Mouse (Mus musculus): Measurements from ENCODE around the gene Il17f.

GRCm38 (mm10) chr1:20788419-20788818 is 2.0 kb downstream of the Il17f start:
- no peak for TF ChIP-seq POLR2A (IDR thresholded peaks at IDR 0.05; ENCODE audit: insufficient read length, low read depth)
- no peak for TF ChIP-seq USF1 (IDR thresholded peaks at IDR 0.05; ENCODE audit: low read depth)
- no peak for TF ChIP-seq E2F4 (IDR thresholded peaks at IDR 0.05; ENCODE audit: insufficient read depth)
- TF ChIP-seq MAX (IDR thresholded peaks at IDR 0.05; ENCODE audit: low read depth), result no peak
- no peak for TF ChIP-seq POLR2AphosphoS2 (IDR thresholded peaks at IDR 0.05; ENCODE audit: insufficient read length, low read depth)
- no peak for TF ChIP-seq TCF3 (IDR thresholded peaks at IDR 0.05; ENCODE audit: insufficient read length, low read depth)
- TF ChIP-seq MYOG (IDR thresholded peaks at IDR 0.05; ENCODE audit: control insufficient read depth in 1 of 3, insufficient read depth in 1 of 3, insufficient read length in 2 of 3, low read depth in 2 of 3), result no peak
- no peak for TF ChIP-seq CEBPB (IDR thresholded peaks at IDR 0.05; ENCODE audit: insufficient read depth, poor library complexity, severe bottlenecking)
- TF ChIP-seq MYOD1 (IDR thresholded peaks at IDR 0.05; ENCODE audit: control insufficient read depth in 1 of 3, insufficient read length in 2 of 3, low read depth in 2 of 3), result no peak
- no peak for TF ChIP-seq TCF12 (IDR thresholded peaks at IDR 0.05; ENCODE audit: insufficient read depth, poor library complexity, severe bottlenecking)

All from myocyte (in vitro differentiated cells).